Mouse (Mus musculus) C2C12 (cell line): Measurements from ENCODE around the gene E330017A01Rik. TPM values are rescaled to one million over a fixed set of nuclear protein-coding genes. Genes with fewer than 3 reads are reported as not detected.

Source experiments
- H3K27me3 ChIP-seq: one replicate; pipeline ENCODE4 v1.6.1; 2011; ENCODE audit not compliant: control insufficient read depth, insufficient read depth, insufficient read length
- H3K36me3 ChIP-seq: one replicate; pipeline ENCODE4 v1.6.1; 2011; ENCODE audit not compliant: control insufficient read depth, insufficient read depth
- H3K4me3 ChIP-seq: one replicate; pipeline ENCODE4 v1.5.1; 2011; ENCODE audit warnings: mild to moderate bottlenecking, control low read depth; ENCODE audit not compliant: poor library complexity, insufficient read depth, severe bottlenecking
- H3K79me2 ChIP-seq: one replicate; pipeline ENCODE4 v1.6.1; 2011; ENCODE audit not compliant: control insufficient read depth, insufficient read depth
- H3K79me3 ChIP-seq: one replicate; pipeline ENCODE4 v1.6.1; 2011; ENCODE audit warnings: low read depth, control low read depth
- H3ac ChIP-seq: one replicate; pipeline ENCODE3; 2011; ENCODE audit warnings: low read depth; ENCODE audit not compliant: control insufficient read depth, insufficient read length
- CEBPB ChIP-seq: IDR thresholded peaks from one replicate; pipeline ENCODE4 v1.6.1; 2011; ENCODE audit warnings: low read depth, mild to moderate bottlenecking, control low read depth, moderate library complexity
- CTCF ChIP-seq: IDR thresholded peaks from one replicate; pipeline ENCODE4 v1.5.1; 2011; ENCODE audit not compliant: control insufficient read depth, insufficient read depth, insufficient read length
- FOSL1 ChIP-seq: IDR thresholded peaks from one replicate; pipeline ENCODE4 v1.8.0; 2011; ENCODE audit warnings: mild to moderate bottlenecking, low read length; ENCODE audit not compliant: poor library complexity, insufficient read depth, severe bottlenecking
- MAX ChIP-seq: IDR thresholded peaks from one replicate; pipeline ENCODE4 v1.6.1; 2011; ENCODE audit warnings: mild to moderate bottlenecking, control low read depth
- MYOD1 ChIP-seq: IDR thresholded peaks from one replicate; pipeline ENCODE4 v1.6.1; 2011; ENCODE audit warnings: low read depth; ENCODE audit not compliant: control insufficient read depth, insufficient read length
- MYOG ChIP-seq: IDR thresholded peaks from one replicate; pipeline ENCODE4 v1.6.1; 2011; ENCODE audit not compliant: control insufficient read depth, insufficient read length; ENCODE audit errors: extremely low read depth
- USF1 ChIP-seq: IDR thresholded peaks from one replicate; pipeline ENCODE4 v1.6.1; 2011; ENCODE audit warnings: low read depth, mild to moderate bottlenecking, control low read depth, moderate library complexity
- polyA plus RNA-seq: library from polyadenylated mRNA; unstranded; fragments of >200 nt; fragmentation: generic; extraction: Trizol; gene quantifications from one replicate; pipeline ENCODE4 v1.2.1, GENCODE M21; 2012; ENCODE audit warnings: missing spikeins

The E330017A01Rik gene
- polyA plus RNA-seq, 1 experiment = not detected

DNA sequence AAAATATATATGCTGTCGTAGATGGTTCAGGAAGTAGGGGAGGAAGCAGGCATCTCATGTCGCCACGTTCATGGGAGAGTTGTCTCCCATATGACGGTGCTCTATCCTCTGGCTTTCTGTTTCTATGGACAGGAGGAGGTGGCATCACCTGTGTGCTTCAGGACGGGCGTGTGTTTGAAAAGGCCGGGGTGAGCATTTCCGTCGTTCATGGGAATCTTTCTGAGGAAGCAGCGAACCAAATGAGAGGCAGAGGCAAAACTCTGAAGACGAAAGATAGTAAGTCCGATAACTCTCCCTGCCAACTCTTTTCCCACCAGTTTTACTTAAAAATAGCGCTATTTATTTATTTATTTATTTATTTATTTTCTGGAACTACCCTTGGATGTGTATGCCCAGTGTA lies 33.9 kb upstream of the E330017A01Rik start:
- Histone ChIP-seq H3K4me3 (no peak overlapping the region), H3K79me3 (peaks cover 4% of the 10 kb centered on the region), H3K27me3 (no peaks in the 10 kb centered on the region), H3ac (no peak overlapping the region), H3K79me2 (peaks cover 6% of the 10 kb centered on the region), H3K36me3 (peaks cover 35% of the 10 kb centered on the region)
- no peak for TF ChIP-seq MYOG
- no peak for TF ChIP-seq CTCF
- no peak for TF ChIP-seq CEBPB
- no peak for TF ChIP-seq USF1
- no peak for TF ChIP-seq MYOD1
- no peak for TF ChIP-seq MAX
- no peak for TF ChIP-seq FOSL1

DNA sequence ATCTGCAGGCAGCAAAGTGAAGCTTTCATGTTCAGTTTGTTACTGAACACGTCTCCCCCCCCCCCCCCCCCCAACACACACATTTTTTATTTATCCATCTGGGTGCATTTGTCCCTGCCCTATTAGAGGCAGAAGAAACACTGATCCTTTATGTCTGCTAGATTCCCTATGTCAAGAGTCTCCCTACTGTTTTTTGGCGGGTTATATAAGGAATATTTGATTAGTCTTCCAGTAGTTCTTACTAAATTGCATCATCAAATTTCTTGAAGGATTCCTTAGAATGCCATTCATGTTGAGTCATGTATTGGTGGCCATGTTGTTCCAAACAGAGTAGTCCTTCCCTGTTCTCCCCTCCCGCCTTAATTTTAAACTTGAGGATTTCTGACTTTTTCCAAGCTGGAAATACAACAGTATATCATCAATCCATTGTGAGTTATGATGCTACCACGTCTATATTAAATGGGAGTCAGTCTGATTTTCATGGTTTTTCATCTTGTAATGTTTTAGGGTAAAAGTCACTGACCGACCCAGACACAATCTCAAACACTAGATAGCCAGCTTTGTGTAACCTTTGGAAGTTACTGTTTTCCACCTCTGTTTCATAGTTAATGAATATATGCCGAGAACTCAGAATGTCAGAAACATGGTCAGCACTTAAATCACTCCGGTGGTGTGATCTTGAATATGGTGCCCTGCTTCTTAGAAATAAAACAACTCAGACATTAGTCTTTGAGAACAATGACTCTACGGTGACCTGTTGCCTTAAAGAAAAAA lies 32.9 kb upstream of the E330017A01Rik start:
- no peak overlapping the region for H3ac ChIP-seq
- H3K4me3 ChIP-seq = peak overlapping the region; percentile 65
- H3K27me3 ChIP-seq = no peaks in the 10 kb centered on the region
- H3K36me3 ChIP-seq = peaks cover 27% of the 10 kb centered on the region
- peaks cover 4% of the 10 kb centered on the region for H3K79me3 ChIP-seq
- H3K79me2 ChIP-seq = peaks cover 6% of the 10 kb centered on the region
- TF ChIP-seq USF1 (no peak), CEBPB (peak; percentile 66)

DNA sequence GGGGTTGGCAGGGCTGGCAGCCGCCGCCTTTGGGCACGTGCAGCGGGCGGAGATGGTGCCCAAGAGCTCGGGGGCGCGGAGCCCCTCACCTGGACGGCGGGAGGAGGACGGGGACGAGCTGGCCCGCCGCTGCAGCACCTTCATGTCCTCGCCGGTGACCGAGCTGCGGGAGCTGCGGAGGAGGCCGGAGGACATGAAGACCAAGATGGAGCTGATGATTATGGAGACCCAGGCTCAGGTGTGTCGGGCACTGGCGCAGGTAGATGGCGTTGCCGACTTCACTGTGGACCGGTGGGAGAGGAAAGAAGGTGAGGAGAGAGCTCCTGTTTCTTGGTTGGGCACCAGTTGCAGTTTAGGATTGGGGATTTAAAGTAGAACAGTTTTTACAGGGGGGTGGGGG lies 32.1 kb upstream of the E330017A01Rik start:
- Histone ChIP-seq H3K36me3 (peaks cover 20% of the 10 kb centered on the region), H3K4me3 (peak overlapping the region; percentile 65), H3K27me3 (no peaks in the 10 kb centered on the region), H3K79me3 (peaks cover 4% of the 10 kb centered on the region), H3K79me2 (peaks cover 6% of the 10 kb centered on the region), H3ac (peak overlapping the region; percentile 62)
- no peak for TF ChIP-seq MAX
- no peak for TF ChIP-seq MYOD1
- no peak for TF ChIP-seq CTCF
- no peak for TF ChIP-seq CEBPB
- TF ChIP-seq FOSL1 = no peak
- TF ChIP-seq MYOG = no peak
- TF ChIP-seq USF1 = no peak

DNA sequence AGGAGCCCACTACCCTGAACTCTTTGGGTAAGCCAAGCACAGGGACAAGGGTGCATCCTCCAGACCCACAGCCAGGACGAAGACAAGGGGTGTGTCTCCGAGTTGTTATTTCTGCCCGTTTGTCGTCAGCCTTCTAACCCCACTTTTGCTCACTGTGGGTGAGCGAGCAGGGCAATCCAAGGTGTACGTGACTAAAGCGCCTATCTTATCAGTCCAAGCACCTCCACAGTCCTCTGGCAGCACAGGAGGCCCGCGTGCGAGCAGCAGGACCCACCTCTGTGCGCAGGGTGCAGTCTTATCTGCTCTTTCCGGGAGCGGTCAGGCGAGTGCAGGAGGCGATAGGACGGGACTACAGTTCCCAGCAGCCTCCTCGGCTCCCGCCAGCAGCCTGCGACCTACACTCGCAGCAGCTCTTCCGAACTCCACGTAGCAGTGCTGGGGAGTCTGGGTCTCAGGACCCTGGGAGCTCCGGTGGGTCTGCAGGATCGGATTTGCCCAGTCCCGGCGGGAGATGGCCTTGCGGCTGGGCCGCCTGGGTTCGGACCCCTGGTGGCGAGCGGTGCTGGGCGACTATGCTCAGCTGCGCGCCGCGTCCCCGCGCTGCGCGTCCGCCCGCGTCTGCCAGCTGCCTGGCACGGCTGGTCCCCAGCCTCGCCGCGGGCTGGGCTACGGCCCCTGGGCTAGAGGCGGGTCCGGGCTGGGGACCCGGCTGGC lies 31.5 kb upstream of the E330017A01Rik start, which contains the start of gene Cpox:
TSS of gene Cpox (plus strand) at position 376 of the 714 bp plus-strand sequence.
- Histone ChIP-seq H3K79me2 (peaks cover 6% of the 10 kb centered on the region), H3K36me3 (peaks cover 17% of the 10 kb centered on the region), H3ac (peak within 1 kb of the TSS; percentile 62), H3K4me3 (peak within 1 kb of the TSS; percentile 65), H3K79me3 (peaks cover 4% of the 10 kb centered on the region), H3K27me3 (no peaks in the 10 kb centered on the region)
- TF ChIP-seq FOSL1 (no peak), CEBPB (no peak), CTCF (no peak), MYOD1 (no peak), USF1 (no peak), MYOG (no peak), MAX (no peak)

- Histone ChIP-seq H3K36me3 (peaks cover 9% of the 10 kb centered on the region), H3K79me2 (peaks cover 6% of the 10 kb centered on the region), H3K79me3 (peaks cover 4% of the 10 kb centered on the region), H3ac (no peak overlapping the region), H3K4me3 (no peak overlapping the region), H3K27me3 (no peaks in the 10 kb centered on the region)
- TF ChIP-seq CEBPB (no peak), MAX (no peak), USF1 (no peak), FOSL1 (no peak), MYOD1 (no peak), MYOG (no peak), CTCF (no peak)
These were observed 30.7 kb upstream of the E330017A01Rik start for GRCm38 (mm10) chr16:58669264-58669663.
